Mouse (Mus musculus) neural tube, embryonic 10.5 days (tissue): ENCODE data around the gene Tubb4a.
"Not testable (repeated sequence)": the region's sequence is repeated elsewhere in the genome, so short reads cannot be mapped to it uniquely, and the experiment has no call there.

Source experiments
- DNase-seq: peaks from one replicate; pipeline ENCODE4 v3.0.0-alpha.2; 2017; ENCODE audit warnings: low spot score; ENCODE audit errors: extremely low spot score

The Tubb4a gene

DNA sequence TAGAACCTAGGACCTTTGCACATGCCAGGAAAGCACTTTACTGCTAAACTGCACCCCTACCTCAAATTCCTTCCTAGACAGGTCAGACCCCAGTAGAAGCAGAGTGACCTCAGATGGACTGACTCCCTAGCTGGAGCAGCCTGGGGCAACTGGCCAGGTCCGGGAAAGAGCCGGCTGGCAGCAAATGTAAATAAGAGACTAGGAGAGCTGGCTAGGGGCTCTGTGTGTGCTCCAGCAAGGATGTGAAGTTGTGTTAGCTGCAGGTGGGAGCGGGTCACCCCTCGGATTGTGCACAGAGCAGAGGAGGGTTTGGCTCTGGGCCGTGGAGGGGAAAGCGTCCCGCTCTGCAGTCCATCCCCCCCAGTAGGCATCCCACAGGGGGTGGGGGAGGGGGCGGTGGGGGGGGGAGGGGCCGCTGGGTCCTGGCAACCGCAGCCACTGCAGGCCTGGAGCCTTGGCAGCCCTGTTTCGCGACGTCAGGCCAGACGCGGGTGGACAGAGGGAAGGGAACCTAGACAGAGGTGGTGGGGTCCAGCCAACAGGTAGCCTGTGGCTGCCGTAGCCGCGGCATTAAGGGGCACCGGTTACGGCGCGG, 28.6 kb downstream of the Tubb4a start, which contains the start of gene Crb3:
Crb3 (plus strand) TSS at position 215 of the 595 bp plus-strand sequence.
- DNase-seq, result peak; percentile 32

GRCm38 (mm10) chr17:57056246-57056645, 31.3 kb downstream of the Tubb4a start:
- no peak for DNase-seq

GRCm38 (mm10) chr17:57051679-57052078, 35.9 kb downstream of the Tubb4a start:
- not testable (repeated sequence) for DNase-seq

DNA sequence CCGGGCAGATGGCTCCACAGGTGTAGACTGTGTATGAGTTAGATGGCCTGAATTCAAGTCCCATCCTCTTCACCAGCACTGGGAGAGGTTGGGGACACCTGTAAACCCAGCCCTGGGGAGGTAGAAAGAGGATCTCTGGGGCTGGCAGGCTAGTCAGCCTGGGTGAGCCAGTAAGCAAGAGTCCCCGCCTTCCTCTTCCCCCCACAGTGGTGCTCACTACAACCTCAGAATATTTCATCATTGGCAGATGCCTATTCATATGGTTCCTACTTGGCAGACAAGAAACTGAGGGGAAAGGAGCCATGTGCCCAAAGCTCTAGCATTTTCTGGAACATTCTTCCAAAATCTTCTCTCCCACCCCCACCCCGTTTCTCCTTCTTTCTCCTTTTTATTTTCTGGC, 38.8 kb downstream of the Tubb4a start:
- DNase-seq, result no peak

DNA sequence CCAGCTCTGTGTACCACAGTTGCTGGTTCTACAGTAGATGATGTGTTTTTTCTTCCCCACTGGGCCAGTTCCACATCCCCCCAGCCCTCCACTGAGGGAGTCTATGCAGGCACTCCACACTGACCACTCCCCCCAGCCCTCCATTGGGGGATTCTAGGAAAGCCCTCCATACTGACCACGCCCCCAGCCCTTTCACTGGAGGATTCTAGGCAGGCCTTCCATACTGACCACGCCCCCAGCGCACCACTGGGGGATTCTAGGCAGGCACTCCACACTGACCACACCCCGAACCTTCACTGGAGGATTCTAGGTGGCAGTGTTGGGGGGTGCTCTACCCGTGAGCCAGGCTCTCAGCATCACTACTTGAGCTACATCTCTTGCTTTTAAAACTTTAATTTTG, 40.2 kb downstream of the Tubb4a start:
- DNase-seq, result no peak

- DNase-seq, result no peak
Observed at GRCm38 (mm10) chr17:57041554-57041953, 46.0 kb downstream of the Tubb4a start, which contains the start of gene Slc25a41. Gene Slc25a41 (minus strand): TSS chr17:57041654.

DNA sequence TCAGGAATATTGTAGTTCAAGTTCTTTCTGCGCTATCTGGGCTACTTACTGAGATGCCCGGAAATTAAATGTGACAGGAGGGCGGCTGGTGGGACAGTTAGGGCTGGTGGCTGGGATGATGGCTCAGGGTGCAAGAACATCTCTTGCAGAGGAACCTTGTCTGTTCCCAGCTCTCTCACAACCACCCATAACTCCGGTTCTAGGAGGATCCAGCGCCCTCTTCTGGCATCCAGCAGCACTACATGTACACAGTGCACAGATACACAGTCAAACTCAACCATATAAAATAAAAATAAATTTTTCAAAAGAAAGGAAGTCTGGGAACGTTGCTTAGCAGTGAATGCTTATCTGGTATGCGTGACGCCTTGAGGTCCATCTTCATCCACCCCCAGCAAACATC, 48.6 kb downstream of the Tubb4a start:
- DNase-seq, result no peak

DNA sequence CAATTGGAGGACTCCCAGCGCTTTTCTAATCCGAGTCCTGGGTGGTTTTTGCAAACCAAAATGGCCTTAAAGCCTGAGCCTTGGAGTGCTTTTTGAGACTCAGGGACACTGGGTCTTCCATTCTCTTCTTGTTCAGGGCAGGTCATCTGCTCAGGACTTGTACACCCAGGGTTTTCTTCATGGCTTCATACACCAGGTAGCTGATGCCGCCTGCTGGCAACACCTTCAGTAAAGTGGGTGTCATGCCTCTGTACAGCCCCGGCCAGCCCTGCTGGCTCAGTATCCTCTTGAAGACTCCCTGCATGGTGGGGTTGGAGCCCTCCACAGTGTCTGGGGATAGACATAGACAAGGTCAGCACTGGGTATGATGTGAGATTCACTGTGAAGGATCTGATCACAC, 54.7 kb downstream of the Tubb4a start:
- no peak for DNase-seq

GRCm38 (mm10) chr17:57031661-57032420, 55.7 kb downstream of the Tubb4a start:
- DNase-seq, result peak; percentile 96

DNA sequence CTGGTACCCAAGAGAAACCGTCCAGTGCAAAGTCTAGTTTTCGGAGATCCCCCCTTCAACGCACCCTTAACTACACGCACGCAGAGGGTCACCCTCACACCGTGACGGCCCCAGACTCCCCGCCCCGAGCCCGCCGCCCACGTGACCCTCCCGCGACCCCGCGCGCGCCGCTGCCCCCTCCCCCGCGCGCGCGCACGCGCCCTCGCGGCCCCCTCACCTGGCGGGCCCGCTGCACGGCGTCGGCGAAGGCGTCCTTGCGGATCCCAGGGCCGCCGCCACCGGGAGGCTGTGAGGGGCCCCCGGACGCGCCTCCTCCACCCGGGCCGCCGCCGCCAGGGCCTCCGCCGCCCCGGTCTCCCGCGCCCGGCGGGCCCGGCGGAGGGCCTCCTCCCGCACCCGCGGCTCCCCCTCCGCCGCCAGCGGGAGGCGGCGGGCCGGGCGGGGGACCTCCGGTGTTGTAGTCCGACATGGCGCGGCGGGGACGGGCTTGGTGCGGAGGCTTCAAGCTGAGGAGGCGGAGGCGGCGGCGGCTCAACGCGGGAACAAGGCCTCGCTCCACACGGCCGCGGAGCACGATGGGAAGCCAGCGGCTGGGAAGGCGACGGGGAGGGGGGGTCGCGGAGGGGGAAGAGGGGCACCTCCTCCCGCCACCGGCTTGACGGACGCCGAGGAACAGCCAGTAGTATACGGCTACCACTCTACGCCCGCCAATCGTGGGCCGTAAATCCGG, 56.5 kb downstream of the Tubb4a start, which contains the start of gene Khsrp:
Khsrp (minus strand) TSS at position 592 of the 730 bp plus-strand sequence.
- peak; percentile 66 for DNase-seq
